Mouse (Mus musculus) spleen, postnatal 10 days (tissue): Measurements from ENCODE around the gene Gm20532.

Source experiments
- DNase-seq, 2 experiments: peaks; one replicate each; pipeline ENCODE4 v3.0.0; 2021 to 2022; ENCODE audit warnings: low spot score in 2 of 2

The Gm20532 gene

GRCm38 (mm10) chr2:26622984-26623383 is 36.5 kb downstream of the Gm20532 start:
- no peak for DNase-seq

- no peak for DNase-seq
Observed at GRCm38 (mm10) chr2:26625419-26625818, 39.0 kb downstream of the Gm20532 start.

- DNase-seq = no peak
Observed at GRCm38 (mm10) chr2:26626081-26626480, 39.6 kb downstream of the Gm20532 start.

- peak in 1 of 2 experiments; percentile 69 for DNase-seq
Observed at GRCm38 (mm10) chr2:26627921-26628739, 41.7 kb downstream of the Gm20532 start, which contains the start of gene Fam69b. TSS of gene Fam69b (plus strand) at chr2:26628457.

GRCm38 (mm10) chr2:26628792-26629437 is 42.5 kb downstream of the Gm20532 start:
- no peak for DNase-seq

- no peak for DNase-seq
Observed at GRCm38 (mm10) chr2:26632541-26633395, 46.3 kb downstream of the Gm20532 start.

GRCm38 (mm10) chr2:26633953-26634530 is 47.6 kb downstream of the Gm20532 start:
- DNase-seq = no peak

- no peak for DNase-seq
Observed at GRCm38 (mm10) chr2:26634629-26635488, 48.4 kb downstream of the Gm20532 start.

GRCm38 (mm10) chr2:26635489-26636324 is 49.3 kb downstream of the Gm20532 start:
- DNase-seq = no peak

- DNase-seq = no peak
Observed at GRCm38 (mm10) chr2:26636325-26636635, 49.8 kb downstream of the Gm20532 start.

GRCm38 (mm10) chr2:26637316-26637932 is 51.0 kb downstream of the Gm20532 start:
- no peak for DNase-seq

GRCm38 (mm10) chr2:26638039-26638438 is 51.6 kb downstream of the Gm20532 start:
- no peak for DNase-seq

GRCm38 (mm10) chr2:26638572-26638971 is 52.1 kb downstream of the Gm20532 start:
- no peak for DNase-seq

- peak; percentile 29 to 72 for DNase-seq
Observed at GRCm38 (mm10) chr2:26639083-26639482, 52.6 kb downstream of the Gm20532 start.

- peak; percentile 95 to 98 for DNase-seq
Observed at GRCm38 (mm10) chr2:26639838-26640830, 53.7 kb downstream of the Gm20532 start.

- DNase-seq = no peak
Observed at GRCm38 (mm10) chr2:26641006-26641647, 54.7 kb downstream of the Gm20532 start.

GRCm38 (mm10) chr2:26643942-26644341 is 57.5 kb downstream of the Gm20532 start:
- peak in 1 of 2 experiments; percentile 74 for DNase-seq
